Mouse (Mus musculus) neural tube, embryonic 10.5 days (tissue): ENCODE data around the gene Opcml.

ENCODE experiments used
- DNase-seq: peaks from one replicate; pipeline ENCODE4 v3.0.0-alpha.2; 2017; ENCODE audit warnings: low spot score; ENCODE audit errors: extremely low spot score

The Opcml gene

DNA sequence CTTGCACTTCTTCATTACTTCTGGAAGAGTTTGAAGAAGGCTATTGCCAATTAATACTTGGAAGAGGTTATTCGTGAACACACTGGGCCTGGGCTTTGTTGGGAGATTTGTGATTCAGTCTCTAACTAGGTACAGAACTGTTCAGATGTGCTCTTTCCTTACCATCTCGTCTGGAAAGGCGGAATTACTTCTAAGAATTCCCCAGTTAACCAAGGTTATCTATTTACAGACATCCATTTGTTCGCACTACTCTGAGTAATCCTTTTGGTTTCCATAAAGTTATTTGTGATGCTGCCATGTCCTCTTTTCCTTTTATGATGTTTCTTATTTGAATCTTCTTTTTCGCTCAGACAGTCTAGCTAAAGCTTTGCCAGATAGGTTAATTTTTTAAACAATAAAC lies 630.2 kb downstream of the Opcml start:
- DNase-seq: no peak

DNA sequence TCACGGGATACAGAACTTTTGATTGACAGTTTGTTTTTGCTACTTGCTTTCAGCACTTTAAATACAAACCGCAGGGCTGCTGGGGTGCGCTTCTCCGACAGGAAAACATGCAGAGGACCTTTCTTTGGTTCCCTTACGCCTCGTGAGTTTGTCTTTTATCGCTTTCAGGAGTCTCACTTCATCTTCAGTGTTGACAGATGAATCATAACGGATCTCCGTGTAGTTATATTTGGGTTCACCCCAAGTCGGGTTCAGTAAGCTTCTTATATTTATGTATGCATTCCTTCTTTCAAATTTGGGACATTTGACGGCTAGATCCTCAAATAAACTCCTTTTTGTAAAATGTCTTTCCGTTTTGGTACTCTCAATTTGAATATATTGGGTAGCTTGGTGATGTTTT lies 632.8 kb downstream of the Opcml start:
- no peak for DNase-seq

DNA sequence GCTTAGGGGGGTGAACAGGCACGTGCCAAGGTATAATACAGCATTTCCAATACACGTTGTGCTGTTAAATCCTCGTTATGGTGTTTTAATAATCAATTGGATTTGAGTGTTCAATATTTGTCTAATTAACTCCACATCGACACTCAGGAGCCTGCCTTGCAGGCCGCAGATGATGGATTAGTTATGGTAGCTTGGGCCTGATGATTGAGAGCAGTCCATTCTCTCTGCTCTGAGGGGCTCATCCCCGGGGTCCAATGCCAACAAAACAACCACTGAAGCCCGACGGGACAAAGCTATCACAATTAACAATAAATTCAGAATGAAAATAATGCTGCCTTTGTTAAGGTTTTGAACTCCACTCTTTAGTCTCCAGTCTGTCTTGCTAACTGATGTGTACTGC lies 641.6 kb downstream of the Opcml start:
- no peak for DNase-seq

DNA sequence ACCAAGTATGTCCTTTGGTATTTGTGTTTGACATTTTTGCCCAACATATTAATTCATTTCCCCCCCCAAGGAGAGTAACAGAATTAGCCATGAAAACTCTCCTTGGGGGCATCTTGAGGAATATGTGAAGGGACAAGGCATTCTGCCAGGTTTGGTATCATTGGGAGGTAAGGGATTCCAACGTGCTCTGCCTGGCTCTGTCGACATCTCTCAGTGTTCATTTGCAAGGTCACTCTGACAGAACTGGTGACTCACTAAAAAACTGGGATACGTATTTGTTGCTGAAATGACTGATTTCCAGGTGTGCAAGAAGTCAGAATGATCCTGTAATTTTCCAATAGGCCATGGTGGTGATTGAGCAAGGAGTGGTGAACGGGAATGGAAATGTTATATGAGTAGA lies 648.2 kb downstream of the Opcml start:
- DNase-seq: no peak

DNA sequence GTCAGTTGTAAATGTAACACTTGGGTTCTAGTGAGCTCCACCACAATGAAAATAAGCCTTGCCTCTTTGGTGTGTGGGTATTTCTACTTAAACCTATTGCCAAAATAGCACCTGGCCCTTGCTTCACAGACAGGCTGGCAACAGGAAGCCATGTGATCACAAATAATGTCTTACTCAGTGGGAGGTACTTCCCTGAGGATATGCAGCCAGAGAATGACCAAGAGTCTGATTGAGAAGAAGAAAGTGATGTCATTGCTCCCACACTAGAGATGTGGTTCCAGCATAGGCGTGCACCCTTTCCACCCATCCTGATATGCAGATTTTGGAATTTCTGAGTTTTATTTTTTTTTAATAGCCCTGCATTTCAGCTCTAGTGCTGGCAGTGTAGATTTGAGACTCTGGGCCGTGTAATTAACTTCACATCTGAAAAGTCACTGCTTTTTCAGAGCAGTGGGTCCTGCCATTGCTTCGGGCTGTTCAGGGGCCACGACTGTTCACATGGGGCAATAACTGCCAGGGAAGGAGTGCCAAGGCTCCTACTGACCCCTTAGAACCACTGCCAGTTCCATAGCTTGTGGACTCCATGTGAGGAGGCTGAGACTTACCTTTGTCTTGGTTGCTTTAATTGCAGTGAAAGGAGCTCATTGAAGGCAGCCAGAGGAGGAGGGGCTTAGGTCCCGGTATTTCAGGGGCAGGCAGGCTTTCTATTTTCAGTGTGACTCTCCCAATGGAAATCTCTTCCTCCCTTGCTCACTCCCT lies 649.0 kb downstream of the Opcml start:
- no peak for DNase-seq

DNA sequence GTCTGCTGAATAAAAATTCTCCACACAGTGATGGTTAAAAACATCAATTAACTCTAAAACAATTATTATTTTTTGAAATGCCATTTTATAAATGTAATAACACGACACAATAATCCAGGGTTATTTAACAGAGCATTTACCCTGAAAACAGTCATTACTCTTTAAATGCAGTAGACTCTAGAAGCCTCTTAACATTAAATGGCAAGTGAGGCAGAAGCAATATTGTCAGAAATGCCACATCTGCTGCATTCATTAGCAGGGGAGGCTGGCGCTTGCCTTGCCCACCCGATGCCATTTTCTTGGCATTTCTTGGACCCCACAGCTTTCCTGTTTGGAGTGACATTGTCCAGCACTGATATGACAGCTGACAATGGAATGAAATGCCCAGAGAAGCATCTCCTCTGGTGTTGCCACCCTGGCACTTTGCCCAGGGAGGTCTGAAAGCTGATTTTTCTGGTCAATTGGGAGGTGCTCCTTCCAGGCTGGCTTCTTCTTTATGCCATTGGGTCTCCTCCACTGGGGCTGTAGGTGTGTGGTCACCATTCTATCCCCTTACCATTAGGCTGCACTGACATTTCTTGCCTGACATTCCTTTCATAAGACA lies 649.7 kb downstream of the Opcml start:
- no peak for DNase-seq

DNA sequence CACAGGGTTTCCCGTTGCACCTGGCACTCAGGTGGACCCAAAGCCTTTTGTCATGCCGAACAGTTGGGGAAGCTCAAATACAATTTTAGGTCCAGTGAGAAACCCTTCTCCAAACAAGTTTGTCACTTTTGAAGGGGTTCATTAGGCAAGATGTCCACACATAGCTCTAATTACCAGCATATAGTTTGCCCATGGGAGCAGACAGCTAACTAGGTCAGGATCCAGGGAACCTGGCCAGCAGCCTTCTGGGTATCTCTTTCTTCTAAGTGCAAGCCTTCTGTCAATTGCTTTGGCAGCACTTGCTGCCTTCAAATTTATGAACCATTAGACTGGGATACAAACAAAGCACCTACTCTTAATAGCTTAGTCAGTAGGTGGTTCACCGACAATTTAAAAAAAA lies 653.9 kb downstream of the Opcml start:
- no peak for DNase-seq

DNA sequence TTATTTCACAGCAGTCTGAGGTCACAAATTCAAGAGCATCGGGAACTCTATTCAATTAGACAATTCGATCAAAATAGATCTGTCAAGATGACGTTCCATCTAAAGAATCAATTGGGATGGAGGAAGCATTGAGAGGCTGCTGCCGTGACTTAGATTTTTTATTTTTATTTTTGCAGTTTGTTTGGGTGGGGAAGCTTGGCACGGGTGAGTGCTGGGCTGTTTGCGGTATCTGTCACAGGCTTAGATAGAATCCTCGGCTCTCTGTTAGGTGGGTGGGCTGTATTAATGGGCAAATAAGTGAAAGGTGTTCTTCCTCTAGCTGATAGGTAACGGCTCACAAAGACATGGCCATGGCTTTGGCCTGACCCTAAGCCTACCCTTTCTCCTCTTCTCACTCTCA lies 654.4 kb downstream of the Opcml start:
- no peak for DNase-seq

DNA sequence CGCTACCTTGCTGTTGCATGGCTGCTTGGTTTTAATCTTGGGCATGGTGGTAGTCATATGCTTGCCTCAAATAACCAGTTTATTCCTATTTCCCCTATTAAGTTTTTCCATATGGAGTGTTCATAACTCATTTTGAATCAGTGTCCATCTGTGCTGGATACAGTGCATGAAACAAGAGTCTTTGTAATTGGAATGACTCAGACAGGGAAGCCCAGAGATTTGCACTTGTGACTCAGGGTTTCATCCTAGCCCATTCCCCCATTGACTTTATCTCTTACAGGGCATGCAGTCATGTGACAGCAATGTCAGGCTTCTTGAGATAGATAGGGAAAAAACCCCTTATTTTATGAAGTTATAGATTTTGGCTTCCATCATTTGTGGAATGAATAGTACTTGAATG lies 655.3 kb downstream of the Opcml start:
- no peak for DNase-seq

DNA sequence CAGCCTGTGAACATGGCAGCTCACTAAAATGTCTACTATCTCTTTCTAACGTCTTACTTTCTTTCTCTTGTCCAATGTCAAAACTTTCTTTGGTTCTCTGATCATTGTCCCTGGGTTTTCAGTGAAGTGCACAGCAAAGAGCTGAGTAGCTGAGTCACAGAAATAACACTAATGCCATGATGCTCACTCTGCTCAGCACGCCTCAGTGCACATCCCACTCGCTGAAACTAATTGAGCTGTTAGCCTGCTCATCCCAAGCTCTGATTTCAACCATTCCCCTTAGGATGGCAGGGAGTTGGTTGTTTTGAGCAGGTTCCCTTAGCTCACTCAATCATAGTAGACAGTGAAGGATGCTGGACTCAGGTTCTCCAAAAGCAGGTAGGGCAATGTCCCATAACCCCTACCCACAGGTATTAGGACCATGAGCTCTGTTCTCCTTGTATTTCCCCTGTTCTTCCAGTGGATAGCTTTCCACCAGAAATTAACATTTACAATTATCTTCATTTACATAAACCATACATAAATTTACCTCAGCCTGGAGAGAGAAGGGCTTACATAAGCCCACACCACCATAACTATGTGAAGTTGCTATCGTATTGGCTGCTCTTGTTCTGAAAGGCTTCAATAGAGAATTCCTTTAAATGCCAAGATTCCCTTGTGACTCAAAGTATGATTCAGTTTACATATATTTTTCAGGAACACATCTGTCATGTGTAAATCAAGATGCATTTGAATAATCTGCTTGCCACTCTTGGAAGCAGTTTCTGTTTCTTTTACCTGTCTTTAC lies 655.9 kb downstream of the Opcml start:
- no peak for DNase-seq

DNA sequence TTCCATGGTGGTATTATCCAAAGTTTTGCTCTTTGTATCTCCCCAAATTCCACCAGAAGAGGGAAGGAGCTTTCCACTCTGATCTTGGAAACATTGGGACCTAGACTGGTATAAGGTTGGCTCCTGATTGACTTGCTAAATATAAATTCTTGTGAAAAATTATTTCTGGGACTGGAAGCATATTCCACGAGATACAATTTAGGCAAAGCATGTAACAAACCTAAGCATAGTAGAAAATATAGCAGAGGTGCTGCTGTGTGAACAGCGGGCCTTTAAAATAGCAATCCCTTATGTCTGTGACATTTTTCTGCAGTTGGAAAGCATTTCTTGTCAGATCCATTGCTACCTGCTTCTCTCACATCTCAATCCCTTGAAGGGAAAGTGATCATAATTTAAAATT lies 661.9 kb downstream of the Opcml start:
- DNase-seq: no peak

DNA sequence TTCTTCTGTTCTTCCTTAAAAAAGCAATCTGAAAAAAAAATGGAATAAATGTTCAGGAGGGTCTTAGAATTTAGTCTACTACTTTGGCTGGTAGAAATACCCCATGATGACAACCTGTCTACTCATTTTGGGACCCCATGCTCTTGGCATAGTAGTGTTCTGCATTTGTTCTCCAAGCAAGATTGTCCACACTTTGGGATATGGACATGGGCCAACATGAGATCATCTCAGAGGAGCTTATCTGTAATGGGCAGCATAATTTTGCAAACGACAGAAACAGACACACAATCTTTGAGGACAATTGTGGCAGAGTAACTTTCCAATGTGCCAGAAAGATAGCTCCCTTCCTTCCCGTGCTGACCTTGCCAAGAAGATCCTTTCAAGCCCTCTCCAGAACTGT lies 662.5 kb downstream of the Opcml start:
- no peak for DNase-seq

DNA sequence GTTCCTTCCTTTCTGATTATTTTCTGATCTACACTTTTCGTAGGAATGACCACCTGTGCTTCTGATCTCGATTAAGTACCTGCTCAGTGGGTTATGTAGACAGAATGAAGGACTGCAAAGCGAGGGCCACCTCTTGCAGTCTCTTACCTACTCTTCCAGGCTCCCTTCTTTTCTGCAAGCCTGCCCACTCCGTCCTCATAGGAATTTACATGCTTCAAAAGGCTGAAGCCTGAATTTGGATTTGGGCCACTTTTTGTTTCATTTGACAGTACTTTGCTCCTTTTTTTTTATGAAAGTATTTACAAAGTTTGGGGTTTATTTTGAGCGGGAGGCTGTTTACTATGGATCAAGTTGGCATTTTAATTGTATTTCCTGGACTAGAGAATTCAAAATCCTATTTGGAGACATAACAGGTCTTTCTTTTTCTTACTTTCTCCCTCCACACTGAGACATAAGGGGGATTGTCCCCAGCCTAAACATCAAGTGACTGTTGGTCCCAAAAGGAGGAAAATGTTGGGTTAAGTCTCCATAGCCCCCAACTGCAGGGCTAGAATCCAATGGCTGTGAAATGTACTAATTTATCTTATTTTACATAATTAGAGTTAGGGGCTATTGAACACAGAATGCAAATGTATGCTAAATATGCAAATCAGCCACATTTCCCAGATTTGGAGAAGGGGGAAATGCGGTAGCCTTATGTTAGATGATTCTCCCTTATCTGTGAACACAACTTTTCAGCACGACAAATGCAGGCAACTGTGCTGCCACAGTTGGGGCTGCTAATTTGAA lies 667.6 kb downstream of the Opcml start:
- no peak for DNase-seq

DNA sequence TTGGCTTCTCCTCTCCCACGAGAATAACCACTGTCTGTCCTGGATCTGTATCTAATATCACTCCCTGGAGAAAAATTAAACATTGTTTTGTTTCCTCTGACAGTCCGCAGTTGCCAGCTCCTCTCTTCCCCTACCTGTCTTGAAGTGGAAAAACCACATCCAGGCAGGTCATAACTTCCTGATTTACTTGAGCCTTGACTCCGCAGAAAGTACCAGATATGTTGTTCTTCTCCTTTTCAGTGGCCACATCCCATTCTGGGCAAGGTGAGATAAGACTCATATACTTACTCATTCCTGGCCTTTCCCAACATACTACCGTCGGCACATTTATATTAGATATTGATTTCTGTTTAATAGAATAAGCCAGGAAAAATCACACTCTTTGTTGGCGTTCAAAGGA lies 673.0 kb downstream of the Opcml start:
- DNase-seq: no peak

DNA sequence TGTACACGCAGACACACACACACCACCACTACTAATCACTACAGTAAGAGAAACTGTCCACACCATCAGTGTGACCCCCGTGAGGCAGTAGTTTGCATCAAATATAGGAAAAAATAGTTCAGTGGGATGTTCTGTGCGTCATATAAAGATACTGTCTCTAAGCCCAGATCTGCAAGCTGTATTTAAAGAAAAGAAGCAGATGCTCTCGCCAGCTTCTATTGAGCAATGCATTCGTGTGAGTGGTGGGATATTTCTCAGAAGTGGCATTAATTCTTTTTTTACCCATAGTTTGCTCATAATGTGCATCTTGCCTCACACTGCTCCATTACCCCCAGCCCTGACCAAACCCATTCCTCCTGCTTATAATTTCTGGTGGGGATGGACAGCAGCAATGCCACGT lies 678.8 kb downstream of the Opcml start:
- no peak for DNase-seq

DNA sequence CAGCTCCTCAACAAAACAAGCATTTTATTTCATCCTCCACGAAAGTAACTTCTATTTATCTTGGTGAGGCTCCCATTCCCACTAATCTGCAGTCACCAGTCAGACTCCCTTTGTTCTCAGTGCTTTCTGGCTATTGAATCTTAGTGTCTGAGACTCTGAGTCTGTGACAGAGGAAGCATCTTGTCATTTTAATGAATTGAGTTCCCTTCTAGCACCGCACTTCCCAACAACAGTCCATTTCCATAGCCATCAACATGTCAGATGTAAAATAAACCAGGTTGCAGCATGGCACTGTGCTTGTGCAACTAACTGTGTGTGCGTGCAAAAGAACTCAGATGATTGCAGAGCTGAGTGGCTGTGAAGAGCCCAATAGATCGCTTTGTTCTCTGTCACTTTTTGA lies 680.9 kb downstream of the Opcml start:
- DNase-seq: no peak

DNA sequence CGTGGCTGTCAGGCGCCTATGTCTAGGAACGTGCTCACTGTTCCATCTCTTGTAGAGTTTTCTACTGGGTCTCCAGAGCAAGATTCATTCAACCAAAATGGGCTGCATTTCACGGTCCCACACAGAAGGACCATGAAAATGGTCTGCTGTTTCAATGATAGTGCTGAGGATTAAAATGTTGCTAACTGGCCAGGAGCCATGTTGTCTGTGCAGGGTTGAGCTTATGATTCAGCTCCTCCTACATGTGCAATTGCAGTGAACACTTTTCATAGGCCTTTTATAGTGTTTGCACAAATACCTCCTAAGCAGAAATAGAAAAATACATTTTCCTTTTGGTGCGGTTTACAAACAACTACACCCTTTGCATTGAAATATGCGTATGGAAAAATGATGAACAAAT lies 684.0 kb downstream of the Opcml start:
- DNase-seq: no peak

DNA sequence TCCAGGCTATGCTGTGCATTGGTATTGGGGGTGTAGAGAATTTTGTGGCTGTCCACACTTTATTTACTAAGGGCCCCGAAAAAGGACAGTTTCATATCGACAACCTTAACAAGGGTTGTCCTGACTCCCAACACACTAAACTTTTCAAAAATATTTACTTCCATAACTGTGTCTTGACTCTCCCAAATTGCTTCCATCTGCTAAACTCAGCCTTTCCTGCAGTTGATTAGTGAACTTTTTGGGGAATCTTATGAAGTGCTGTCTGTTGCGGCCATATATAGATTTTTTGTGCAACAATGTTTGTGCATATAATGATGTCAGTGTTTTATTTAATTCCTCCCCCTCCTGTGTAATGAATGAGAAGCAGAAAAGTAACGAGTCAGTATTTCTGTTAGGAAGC lies 690.7 kb downstream of the Opcml start:
- no peak for DNase-seq

DNA sequence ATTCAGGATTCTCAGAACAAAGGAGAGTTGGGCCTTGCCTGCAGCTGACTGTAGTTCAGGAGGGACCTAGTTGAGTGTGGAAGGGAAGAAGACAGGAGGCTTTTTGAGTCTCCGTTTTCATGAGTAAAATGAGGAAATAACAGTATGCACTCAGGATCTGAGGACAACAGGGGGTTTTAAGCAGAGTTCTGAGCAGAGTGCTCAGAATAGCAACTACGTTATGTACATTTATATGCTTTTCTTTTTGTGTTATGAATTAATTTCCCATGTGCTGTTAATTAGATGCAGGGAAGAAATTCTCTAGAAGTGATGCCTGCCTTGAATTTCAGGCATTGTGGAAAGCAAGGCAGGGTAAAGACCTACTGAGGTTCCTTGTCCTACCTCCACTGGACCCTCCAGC lies 697.9 kb downstream of the Opcml start:
- DNase-seq: no peak

DNA sequence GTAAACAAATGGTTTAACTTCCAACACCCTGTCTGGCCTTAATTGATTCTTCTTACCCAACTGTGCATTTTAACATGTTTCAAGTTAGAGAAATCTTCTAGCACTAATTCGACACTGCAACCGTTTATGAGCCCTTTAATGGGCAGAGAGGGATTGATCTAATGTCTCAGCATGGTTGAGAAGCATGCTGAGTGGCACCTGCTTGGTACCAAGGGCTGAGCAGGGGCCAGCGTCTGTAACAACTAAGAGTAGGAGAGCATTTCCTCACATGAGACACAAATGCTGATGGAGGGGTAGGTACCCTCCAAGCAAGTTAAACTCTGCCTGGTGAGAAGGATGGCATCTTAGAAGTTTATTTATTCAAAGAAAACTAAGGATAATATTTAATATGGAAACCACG lies 699.3 kb downstream of the Opcml start:
- DNase-seq: no peak

DNA sequence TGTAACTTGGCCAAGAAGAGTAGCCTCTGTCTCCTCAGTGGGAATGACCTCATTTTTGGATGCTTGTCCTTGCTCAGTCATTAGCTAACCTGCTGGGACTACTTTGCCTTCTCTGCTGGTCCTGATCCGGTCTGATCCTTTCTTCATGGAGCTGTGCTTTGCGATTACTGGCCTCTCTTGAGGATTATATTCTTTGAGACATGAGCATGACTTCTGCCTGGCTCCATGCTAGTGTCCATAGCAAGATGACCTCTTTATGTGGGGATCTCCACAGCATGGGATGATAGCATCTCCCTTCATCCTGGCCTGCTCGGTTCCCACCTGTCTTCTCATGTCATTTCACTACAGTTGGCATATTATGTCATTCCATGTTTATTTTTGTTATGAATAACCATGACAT lies 699.8 kb downstream of the Opcml start:
- DNase-seq: no peak
